Mouse (Mus musculus): ENCODE data around the gene Ndufaf2. TPM values are rescaled to one million over a fixed set of nuclear protein-coding genes. Genes with fewer than 3 reads are reported as not detected.

The Ndufaf2 gene
- polyA plus RNA-seq, 1 experiment from 2014 or later, result 63.1 TPM

- Histone ChIP-seq H3K4me3 (replicated peaks) (no peak overlapping the region), H3K27me3 (replicated peaks) (no peaks in the 10 kb centered on the region), H3K9ac (no peak overlapping the region), H3K27ac (no peak overlapping the region), H3K4me1 (replicated peaks) (no peaks in the 10 kb centered on the region), H3K9me3 (no peaks in the 10 kb centered on the region), H3K36me3 (no peaks in the 10 kb centered on the region), H3K4me2 (replicated peaks) (no peak overlapping the region)
- 88% methylated on average over 4 of the region's 4 CpGs for WGBS
- no peak for ATAC-seq
These were observed 150.6 kb downstream of the Ndufaf2 start for GRCm38 (mm10) chr13:108007861-108008260.

GRCm38 (mm10) chr13:107996301-107996700, 162.1 kb downstream of the Ndufaf2 start:
- 94% methylated on average over 3 of the region's 3 CpGs for WGBS
- no peak for ATAC-seq
- no peak overlapping the region for H3K9ac ChIP-seq

GRCm38 (mm10) chr13:107995211-107995610, 163.2 kb downstream of the Ndufaf2 start:
- 79% methylated on average over 7 of the region's 7 CpGs for WGBS
- ATAC-seq, result no peak

More at GRCm38 (mm10) chr13:107996301-107996700, 162.1 kb downstream of the Ndufaf2 start:
- Histone ChIP-seq H3K36me3 (no peaks in the 10 kb centered on the region), H3K27ac (no peak overlapping the region), H3K4me3 (replicated peaks) (no peak overlapping the region), H3K27me3 (replicated peaks) (no peaks in the 10 kb centered on the region), H3K9me3 (no peaks in the 10 kb centered on the region), H3K4me1 (replicated peaks) (no peaks in the 10 kb centered on the region), H3K4me2 (replicated peaks) (no peak overlapping the region)

GRCm38 (mm10) chr13:107992573-107992972, 165.8 kb downstream of the Ndufaf2 start:
- Histone ChIP-seq H3K9ac (no peak overlapping the region), H3K9me3 (no peaks in the 10 kb centered on the region), H3K27ac (no peak overlapping the region), H3K4me1 (replicated peaks) (no peaks in the 10 kb centered on the region), H3K4me2 (replicated peaks) (no peak overlapping the region), H3K36me3 (no peaks in the 10 kb centered on the region), H3K4me3 (replicated peaks) (no peak overlapping the region), H3K27me3 (replicated peaks) (no peaks in the 10 kb centered on the region)
- 88% methylated on average over 1 of the region's 1 CpGs for WGBS
- ATAC-seq, result no peak

More at GRCm38 (mm10) chr13:107995211-107995610, 163.2 kb downstream of the Ndufaf2 start:
- Histone ChIP-seq H3K27ac (no peak overlapping the region), H3K27me3 (replicated peaks) (no peaks in the 10 kb centered on the region), H3K9ac (no peak overlapping the region), H3K4me1 (replicated peaks) (no peaks in the 10 kb centered on the region), H3K4me2 (replicated peaks) (no peak overlapping the region), H3K36me3 (no peaks in the 10 kb centered on the region), H3K4me3 (replicated peaks) (no peak overlapping the region), H3K9me3 (no peaks in the 10 kb centered on the region)

GRCm38 (mm10) chr13:107984641-107985040, 173.8 kb downstream of the Ndufaf2 start:
- H3K4me1 ChIP-seq (replicated peaks), result no peaks in the 10 kb centered on the region
- WGBS, result 67% methylated on average over 5 of the region's 5 CpGs
- ATAC-seq, result no peak
- no peak overlapping the region for H3K9ac ChIP-seq
- no peak overlapping the region for H3K4me3 ChIP-seq (replicated peaks)
- no peak overlapping the region for H3K27ac ChIP-seq
- no peak overlapping the region for H3K4me2 ChIP-seq (replicated peaks)
- H3K36me3 ChIP-seq, result no peaks in the 10 kb centered on the region
- H3K9me3 ChIP-seq, result no peaks in the 10 kb centered on the region
- no peaks in the 10 kb centered on the region for H3K27me3 ChIP-seq (replicated peaks)

- Histone ChIP-seq H3K4me3 (replicated peaks) (no peak overlapping the region), H3K27me3 (replicated peaks) (no peaks in the 10 kb centered on the region), H3K4me1 (replicated peaks) (no peaks in the 10 kb centered on the region), H3K9ac (no peak overlapping the region), H3K27ac (no peak overlapping the region), H3K4me2 (replicated peaks) (no peak overlapping the region), H3K36me3 (no peaks in the 10 kb centered on the region), H3K9me3 (no peaks in the 10 kb centered on the region)
- WGBS, result 83% methylated on average over 5 of the region's 5 CpGs
- ATAC-seq, result no peak
These were observed 174.2 kb downstream of the Ndufaf2 start for GRCm38 (mm10) chr13:107984186-107984585.

GRCm38 (mm10) chr13:107983231-107983847, 175.1 kb downstream of the Ndufaf2 start:
- Histone ChIP-seq H3K4me1 (replicated peaks) (no peaks in the 10 kb centered on the region), H3K27ac (no peak overlapping the region)

GRCm38 (mm10) chr13:107979461-107979860, 179.0 kb downstream of the Ndufaf2 start:
- 95% methylated on average over 6 of the region's 6 CpGs for WGBS
- Histone ChIP-seq H3K36me3 (no peaks in the 10 kb centered on the region), H3K4me1 (replicated peaks) (no peaks in the 10 kb centered on the region), H3K27ac (no peak overlapping the region), H3K27me3 (replicated peaks) (no peaks in the 10 kb centered on the region), H3K4me2 (replicated peaks) (no peak overlapping the region), H3K4me3 (replicated peaks) (no peak overlapping the region), H3K9me3 (no peaks in the 10 kb centered on the region), H3K9ac (no peak overlapping the region)
- no peak for ATAC-seq

More at GRCm38 (mm10) chr13:107983231-107983847, 175.1 kb downstream of the Ndufaf2 start:
- H3K9ac ChIP-seq, result no peak overlapping the region
- no peaks in the 10 kb centered on the region for H3K36me3 ChIP-seq
- no peak overlapping the region for H3K4me3 ChIP-seq (replicated peaks)
- H3K4me2 ChIP-seq (replicated peaks), result no peak overlapping the region
- ATAC-seq, result peak; percentile 41; the same call in 1 of the 2 replicates
- H3K27me3 ChIP-seq (replicated peaks), result no peaks in the 10 kb centered on the region
- H3K9me3 ChIP-seq, result no peaks in the 10 kb centered on the region
- WGBS, result 88% methylated on average over 6 of the region's 6 CpGs

- no peaks in the 10 kb centered on the region for H3K27me3 ChIP-seq (replicated peaks)
- H3K4me2 ChIP-seq (replicated peaks), result no peak overlapping the region
- H3K9ac ChIP-seq, result no peak overlapping the region
- H3K27ac ChIP-seq, result no peak overlapping the region
- no peaks in the 10 kb centered on the region for H3K9me3 ChIP-seq
- H3K4me3 ChIP-seq (replicated peaks), result no peak overlapping the region
- ATAC-seq, result no peak
- WGBS, result 81% methylated on average over 16 of the region's 16 CpGs
- no peaks in the 10 kb centered on the region for H3K4me1 ChIP-seq (replicated peaks)
- H3K36me3 ChIP-seq, result no peaks in the 10 kb centered on the region
These were observed 181.4 kb downstream of the Ndufaf2 start for GRCm38 (mm10) chr13:107976886-107977656.

GRCm38 (mm10) chr13:107972451-107972850, 186.0 kb downstream of the Ndufaf2 start:
- Histone ChIP-seq H3K27ac (no peak overlapping the region), H3K36me3 (no peaks in the 10 kb centered on the region), H3K9ac (no peak overlapping the region), H3K4me3 (replicated peaks) (no peak overlapping the region), H3K4me1 (replicated peaks) (0 out of 2 replicates have a peak, but pooled peaks cover 2% of the 10 kb centered on the region), H3K27me3 (replicated peaks) (no peaks in the 10 kb centered on the region), H3K4me2 (replicated peaks) (no peak overlapping the region), H3K9me3 (no peaks in the 10 kb centered on the region)
- WGBS, result 70% methylated on average over 4 of the region's 4 CpGs
- ATAC-seq, result no peak

GRCm38 (mm10) chr13:107971868-107972267, 186.6 kb downstream of the Ndufaf2 start:
- no peaks in the 10 kb centered on the region for H3K9me3 ChIP-seq
- H3K4me2 ChIP-seq (replicated peaks), result no peak overlapping the region
- H3K27me3 ChIP-seq (replicated peaks), result no peaks in the 10 kb centered on the region
- no peaks in the 10 kb centered on the region for H3K36me3 ChIP-seq
- H3K4me1 ChIP-seq (replicated peaks), result 0 out of 2 replicates have a peak, but pooled peaks cover 2% of the 10 kb centered on the region
- ATAC-seq, result no peak
- no peak overlapping the region for H3K27ac ChIP-seq
- WGBS, result 81% methylated on average over 7 of the region's 7 CpGs
- no peak overlapping the region for H3K9ac ChIP-seq
- H3K4me3 ChIP-seq (replicated peaks), result no peak overlapping the region

- Histone ChIP-seq H3K9ac (no peak overlapping the region), H3K27me3 (replicated peaks) (no peaks in the 10 kb centered on the region), H3K27ac (no peak overlapping the region), H3K4me3 (replicated peaks) (no peak overlapping the region), H3K4me2 (replicated peaks) (no peak overlapping the region), H3K36me3 (no peaks in the 10 kb centered on the region), H3K4me1 (replicated peaks) (0 out of 2 replicates have a peak, but pooled peaks cover 2% of the 10 kb centered on the region), H3K9me3 (no peaks in the 10 kb centered on the region)
- WGBS, result 68% methylated on average over 11 of the region's 11 CpGs
- no peak for ATAC-seq
These were observed 187.8 kb downstream of the Ndufaf2 start for GRCm38 (mm10) chr13:107970422-107971142.
